Mouse (Mus musculus) adrenal gland (tissue): ENCODE results near the gene Casd1.
"Not testable (repeated sequence)": the region's sequence is repeated elsewhere in the genome, so short reads cannot be mapped to it uniquely, and the experiment has no call there.

ENCODE experiments used
- intact Hi-C: fragments of 180-260 bp; cut with DNase I; formaldehyde crosslinking; loops from one replicate; pipeline ENCODE4 v1.15.1; 2025

The Casd1 gene

GRCm38 (mm10) chr6:4610216-4610896 lies 9.7 kb downstream of the Casd1 start:
- intact Hi-C loops = no loop called here

GRCm38 (mm10) chr6:4611853-4612252 lies 11.2 kb downstream of the Casd1 start:
- intact Hi-C loops = no loop called here

GRCm38 (mm10) chr6:4612431-4612830 lies 11.8 kb downstream of the Casd1 start:
- intact Hi-C loops = no loop called here

GRCm38 (mm10) chr6:4617911-4618310 lies 17.3 kb downstream of the Casd1 start:
- intact Hi-C loops = no loop called here

GRCm38 (mm10) chr6:4631464-4631863 lies 30.8 kb downstream of the Casd1 start:
- intact Hi-C loops = no loop called here

- intact Hi-C loops = no loop called here
Observed at GRCm38 (mm10) chr6:4633189-4633588, 32.5 kb downstream of the Casd1 start.

- intact Hi-C loops = no loop called here
Observed at GRCm38 (mm10) chr6:4634804-4635203, 34.2 kb downstream of the Casd1 start.

- intact Hi-C loops = no loop called here
Observed at GRCm38 (mm10) chr6:4642068-4642467, 41.4 kb downstream of the Casd1 start.

GRCm38 (mm10) chr6:4647351-4647750 lies 46.7 kb downstream of the Casd1 start:
- intact Hi-C loops = no loop called here

- intact Hi-C loops = no loop called here
Observed at GRCm38 (mm10) chr6:4652596-4653134, 52.0 kb downstream of the Casd1 start.

GRCm38 (mm10) chr6:4653741-4654140 lies 53.1 kb downstream of the Casd1 start:
- intact Hi-C loops = not testable (repeated sequence)

GRCm38 (mm10) chr6:4655466-4655865 lies 54.8 kb downstream of the Casd1 start:
- intact Hi-C loops = no loop called here

- intact Hi-C loops = no loop called here
Observed at GRCm38 (mm10) chr6:4655924-4656323, 55.3 kb downstream of the Casd1 start.

GRCm38 (mm10) chr6:4658861-4659260 lies 58.2 kb downstream of the Casd1 start:
- intact Hi-C loops = no loop called here

GRCm38 (mm10) chr6:4663516-4663915 lies 62.9 kb downstream of the Casd1 start:
- intact Hi-C loops = no loop called here

GRCm38 (mm10) chr6:4664313-4664712 lies 63.7 kb downstream of the Casd1 start:
- intact Hi-C loops = no loop called here

GRCm38 (mm10) chr6:4665154-4665553 lies 64.5 kb downstream of the Casd1 start:
- intact Hi-C loops = no loop called here

GRCm38 (mm10) chr6:4677356-4677761 lies 76.7 kb downstream of the Casd1 start:
- intact Hi-C loops = no loop called here

GRCm38 (mm10) chr6:4679981-4680380 lies 79.3 kb downstream of the Casd1 start:
- intact Hi-C loops = loop anchor here (2.0 kb wide), 1 partner anchor 75 kb away; no protein-coding TSS in a partner anchor

GRCm38 (mm10) chr6:4680576-4680975 lies 79.9 kb downstream of the Casd1 start:
- intact Hi-C loops = no loop called here

- intact Hi-C loops = no loop called here
Observed at GRCm38 (mm10) chr6:4684706-4685340, 84.2 kb downstream of the Casd1 start.

- intact Hi-C loops = no loop called here
Observed at GRCm38 (mm10) chr6:4690438-4690837, 89.8 kb downstream of the Casd1 start.
